Mouse (Mus musculus): ENCODE data around the gene Oas1f. TPM values are rescaled to one million over a fixed set of nuclear protein-coding genes. Genes with fewer than 3 reads are reported as not detected.
A peak's percentile ranks its signal among the peaks of the same experiment; 100 is the strongest.
"Not testable (repeated sequence)": the region's sequence is repeated elsewhere in the genome, so short reads cannot be mapped to it uniquely, and the experiment has no call there.

Oas1f gene
- total RNA-seq, 2 experiments from 2014 or later = not detected

DNA sequence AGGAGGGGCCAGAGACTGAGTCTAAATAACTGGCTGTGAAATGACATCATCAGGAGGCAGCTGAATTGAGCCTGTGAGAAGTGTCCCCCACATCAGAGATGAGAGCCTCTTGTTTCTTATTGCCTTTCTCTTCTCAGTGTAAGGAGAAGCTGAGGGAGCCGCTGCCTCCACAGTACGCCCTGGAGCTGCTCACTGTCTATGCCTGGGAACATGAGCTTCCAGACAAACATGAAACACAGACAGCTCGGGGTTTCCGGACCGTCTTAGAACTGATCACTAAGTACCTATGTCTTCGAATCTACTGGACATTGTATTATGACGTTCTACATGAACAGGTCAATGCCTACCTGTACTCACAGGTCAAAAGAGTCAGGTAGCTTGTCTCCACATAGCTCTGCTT lies 23.6 kb downstream of the Oas1f start:
- DNase-seq (ENCODE audit: low spot score in 2 of 2) = peak in 1 of 2 experiments; percentile 10

DNA sequence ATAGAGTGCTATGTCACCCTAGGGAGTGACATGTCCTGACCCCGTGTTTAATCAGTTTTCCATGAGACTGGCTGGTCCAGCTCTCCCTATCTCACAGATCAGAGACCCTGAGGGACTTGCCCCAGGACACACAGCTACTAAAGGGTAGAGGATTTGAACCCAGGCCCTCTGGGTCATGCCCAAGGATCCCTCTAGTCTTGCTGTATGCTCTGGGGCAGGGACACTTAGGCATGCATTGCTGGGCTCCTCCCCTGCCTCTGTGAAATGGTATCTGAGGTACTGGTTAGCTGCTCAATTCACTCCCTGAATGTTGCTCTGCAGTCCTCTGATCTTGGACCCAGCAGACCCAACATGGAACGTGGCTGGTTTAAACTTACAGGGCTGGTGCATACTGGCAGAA lies 24.3 kb downstream of the Oas1f start:
- DNase-seq (ENCODE audit: low spot score in 2 of 2) = no peak

DNA sequence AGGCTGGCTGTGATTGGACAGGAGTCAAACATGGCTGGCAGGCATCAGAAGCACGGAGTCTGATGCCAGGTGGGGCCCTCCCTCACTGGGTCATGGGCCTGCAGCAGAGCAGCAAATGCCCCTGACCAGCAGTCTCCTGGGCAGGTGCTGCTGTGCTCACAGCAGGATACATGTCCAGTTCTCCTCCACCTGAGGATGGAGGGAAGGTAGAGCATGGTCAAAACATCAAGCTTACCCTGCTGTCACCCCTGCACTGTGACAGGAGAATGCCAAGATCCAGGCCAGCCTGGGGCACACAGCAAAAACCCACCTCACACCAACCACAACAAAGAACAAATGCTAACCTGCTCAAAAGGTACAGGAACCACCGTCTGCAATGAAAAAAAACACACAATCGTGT lies 29.7 kb downstream of the Oas1f start:
- DNase-seq (ENCODE audit: low spot score in 2 of 2) = not testable (repeated sequence)

DNA sequence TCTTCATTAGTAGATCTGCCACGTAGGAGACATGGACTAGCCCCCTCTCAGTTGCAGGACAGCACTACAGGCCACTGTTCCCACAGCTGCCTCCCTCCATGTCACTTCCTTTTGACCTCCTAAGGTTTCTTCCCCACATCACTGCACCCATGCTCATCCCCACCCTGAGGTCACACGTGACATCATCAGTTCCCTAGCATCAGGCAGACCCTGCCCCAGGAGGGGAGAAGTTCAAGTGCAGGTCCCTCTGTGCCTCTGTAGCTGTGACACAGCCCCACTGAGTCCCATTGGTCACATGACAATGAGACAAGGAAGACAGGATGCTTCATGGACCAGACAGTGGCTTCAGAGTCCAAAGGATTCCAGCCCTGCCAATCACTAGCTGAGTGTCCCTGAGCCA lies 30.2 kb downstream of the Oas1f start:
- DNase-seq (ENCODE audit: low spot score in 2 of 2) = not testable (repeated sequence)

DNA sequence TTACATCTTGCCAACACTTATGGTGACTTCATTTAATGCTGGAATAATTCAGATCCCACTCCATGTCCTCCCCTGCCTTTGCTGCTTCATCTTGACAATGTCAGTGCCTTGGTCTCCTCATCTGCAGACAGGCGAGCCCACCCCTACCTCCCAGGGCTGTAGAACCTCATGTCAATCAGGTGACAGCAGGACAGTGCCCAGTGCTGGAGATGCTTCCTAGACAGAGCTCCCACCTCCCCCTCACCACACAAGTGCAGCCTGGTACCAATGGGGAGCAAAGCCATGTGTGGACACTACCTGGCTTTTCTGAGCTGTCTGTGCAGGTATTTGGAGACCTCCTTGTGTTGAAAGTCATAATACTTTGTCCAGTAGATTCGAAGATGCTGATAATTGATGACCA lies 31.6 kb downstream of the Oas1f start:
- DNase-seq (ENCODE audit: low spot score in 2 of 2) = not testable (repeated sequence)

DNA sequence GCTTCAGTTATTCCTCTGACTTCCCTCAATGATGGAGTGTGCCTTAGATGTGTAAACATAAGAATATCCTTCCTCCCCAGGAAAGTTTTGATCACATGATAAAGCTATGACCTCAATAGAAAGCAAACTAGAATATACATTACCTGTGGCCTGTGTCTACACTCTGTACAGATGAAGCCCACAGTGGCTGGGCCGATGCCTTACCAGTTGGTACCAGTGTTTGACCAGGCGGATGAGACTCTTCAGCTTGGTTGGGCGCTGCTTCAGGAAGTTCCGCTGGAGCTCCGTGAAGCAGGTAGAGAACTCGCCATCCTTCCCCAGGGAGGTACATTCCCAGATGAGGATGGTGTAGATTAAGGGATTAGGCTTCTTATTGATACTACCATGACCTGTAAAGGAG lies 34.5 kb downstream of the Oas1f start:
- DNase-seq (ENCODE audit: low spot score in 2 of 2) = not testable (repeated sequence)

DNA sequence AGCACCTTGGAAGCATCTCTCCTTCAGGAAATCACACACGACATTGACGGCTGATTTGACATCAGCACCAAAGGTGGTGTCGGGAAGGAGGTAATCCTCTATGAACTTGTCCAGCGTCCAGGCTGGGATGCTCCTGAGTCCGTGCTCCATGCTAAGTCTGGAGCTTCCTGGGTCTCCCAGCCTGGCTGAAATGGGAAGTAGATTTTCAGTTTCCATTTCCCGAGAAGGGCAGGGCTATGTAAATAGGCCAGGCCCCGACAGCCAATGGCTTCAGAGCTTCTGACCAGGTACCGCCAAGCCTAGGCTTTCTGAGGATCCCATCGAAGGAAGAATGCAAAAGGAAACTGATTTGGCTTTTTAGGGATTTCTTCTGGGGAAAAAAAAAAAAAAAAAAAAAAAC lies 40.2 kb downstream of the Oas1f start, which contains the start of gene Oas1g:
Oas1g (minus strand) TSS at position 201 of the 400 bp plus-strand sequence.
- DNase-seq (ENCODE audit: low spot score in 2 of 2) = not testable (repeated sequence)

DNA sequence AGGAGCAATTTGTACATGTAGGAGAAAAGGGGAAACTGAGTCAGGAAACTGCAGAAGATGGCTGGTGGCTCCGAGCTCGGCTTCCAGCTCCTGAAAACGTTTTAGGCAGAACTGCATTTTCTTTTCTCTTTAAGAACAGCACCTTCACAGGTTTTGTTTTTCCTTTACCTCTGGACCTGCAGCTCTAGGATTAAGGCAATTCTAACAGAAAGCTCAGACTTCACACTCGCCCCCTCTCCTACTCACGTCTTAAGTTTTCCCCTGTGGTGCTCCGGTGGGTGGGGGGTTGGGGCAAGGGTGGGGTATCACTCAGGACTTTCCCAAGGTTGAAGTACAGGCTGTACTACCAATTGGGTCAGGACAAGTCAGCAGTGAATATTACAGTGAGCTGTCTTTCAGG lies 40.7 kb downstream of the Oas1f start:
- DNase-seq (ENCODE audit: low spot score in 2 of 2) = no peak

DNA sequence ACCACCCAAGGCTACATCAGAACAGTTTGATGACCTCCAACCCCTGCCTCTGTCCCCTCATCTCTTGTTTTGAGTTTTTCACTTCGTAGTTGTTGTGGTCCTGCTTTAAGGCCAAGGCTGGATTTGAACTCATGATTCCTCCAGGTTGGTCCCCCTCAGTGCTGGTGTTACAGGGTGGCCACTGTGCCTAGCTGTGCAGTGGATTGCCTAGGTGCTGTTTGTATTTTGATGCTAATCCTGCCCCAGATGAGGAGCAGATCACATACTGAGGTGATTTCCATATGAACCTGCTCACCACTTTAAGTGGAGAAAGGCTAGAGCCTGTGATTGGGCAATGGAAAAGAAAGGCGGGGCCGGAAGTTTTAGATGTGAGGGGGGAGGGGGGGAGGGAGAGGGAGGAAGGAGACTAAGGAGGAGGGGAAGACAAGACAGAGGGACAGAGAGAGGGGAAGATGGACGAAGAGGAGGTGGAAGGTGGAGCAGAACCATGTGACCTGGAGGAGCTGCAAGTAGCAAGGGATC lies 41.2 kb downstream of the Oas1f start:
- not testable (repeated sequence) for DNase-seq (ENCODE audit: low spot score in 2 of 2)

DNA sequence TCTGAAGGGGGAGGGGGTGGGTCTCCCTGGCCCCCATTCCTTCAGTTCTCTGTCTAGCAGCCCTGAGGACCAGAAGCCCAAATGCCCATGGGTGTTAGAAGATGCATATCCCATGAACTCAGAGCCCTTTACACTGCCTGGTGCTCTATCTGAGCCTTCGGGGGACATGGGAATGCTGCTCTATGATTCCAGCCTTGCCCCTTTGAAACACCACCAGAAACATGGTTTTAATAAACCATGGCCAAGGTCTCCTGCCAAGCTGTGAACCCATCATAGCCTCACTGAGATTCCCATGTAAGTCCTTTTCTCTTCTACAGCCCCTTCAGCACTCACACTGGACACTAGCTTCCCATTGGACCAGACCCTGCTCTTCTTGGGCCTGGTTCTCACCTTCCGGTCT lies 42.9 kb downstream of the Oas1f start:
- no peak for DNase-seq (ENCODE audit: low spot score in 2 of 2)

DNA sequence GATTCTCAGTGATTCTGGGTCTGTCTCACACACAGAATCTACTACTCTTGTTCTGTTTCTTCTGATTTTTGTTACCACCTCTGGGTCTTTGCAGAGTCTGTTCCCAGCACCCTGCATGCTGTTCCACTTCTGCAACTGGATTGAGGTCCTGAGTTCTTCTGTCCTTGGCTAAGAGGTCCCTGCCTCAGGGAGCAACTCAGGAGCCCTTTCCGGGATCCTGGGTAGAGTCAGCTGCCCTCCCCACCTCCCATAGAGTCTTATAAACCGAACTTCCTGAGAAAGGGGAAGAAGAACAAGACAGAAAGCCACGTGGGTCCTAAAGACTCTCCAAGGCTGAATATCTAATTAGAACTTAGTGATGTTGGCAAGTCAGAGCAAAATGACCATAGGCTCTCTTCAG lies 43.8 kb downstream of the Oas1f start:
- no peak for DNase-seq (ENCODE audit: low spot score in 2 of 2)

DNA sequence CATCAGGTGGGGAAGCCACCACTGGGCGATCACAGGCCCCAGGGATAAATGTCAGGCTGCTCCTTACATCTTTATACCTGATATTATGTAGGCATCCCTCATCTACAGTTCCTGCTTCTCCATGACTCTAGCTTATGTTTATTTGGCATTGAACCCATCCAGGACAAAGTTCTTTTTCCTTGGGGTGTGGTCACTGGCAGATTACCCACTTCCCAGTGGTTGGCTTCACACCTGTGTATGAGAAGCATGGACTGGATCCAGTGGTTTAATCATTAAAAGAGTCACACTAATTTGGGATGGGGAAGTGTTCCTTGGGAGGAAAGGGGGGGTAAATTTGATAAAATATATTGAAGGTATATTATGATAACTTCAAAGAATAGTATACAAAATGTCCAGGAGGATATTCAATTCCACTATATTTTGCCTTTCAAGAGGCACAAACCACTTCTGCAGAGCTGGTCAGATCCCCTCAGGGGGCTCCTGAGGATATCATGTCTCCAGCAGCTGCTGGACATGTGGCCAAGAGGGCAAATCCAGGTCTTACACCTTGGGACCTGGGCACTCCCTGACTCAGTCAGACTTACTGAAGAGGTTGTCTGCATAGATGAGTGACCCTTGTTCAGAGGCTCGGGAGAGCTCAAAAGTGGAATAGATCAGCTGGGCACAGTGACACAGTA lies 44.5 kb downstream of the Oas1f start:
- not testable (repeated sequence) for DNase-seq (ENCODE audit: low spot score in 2 of 2)

DNA sequence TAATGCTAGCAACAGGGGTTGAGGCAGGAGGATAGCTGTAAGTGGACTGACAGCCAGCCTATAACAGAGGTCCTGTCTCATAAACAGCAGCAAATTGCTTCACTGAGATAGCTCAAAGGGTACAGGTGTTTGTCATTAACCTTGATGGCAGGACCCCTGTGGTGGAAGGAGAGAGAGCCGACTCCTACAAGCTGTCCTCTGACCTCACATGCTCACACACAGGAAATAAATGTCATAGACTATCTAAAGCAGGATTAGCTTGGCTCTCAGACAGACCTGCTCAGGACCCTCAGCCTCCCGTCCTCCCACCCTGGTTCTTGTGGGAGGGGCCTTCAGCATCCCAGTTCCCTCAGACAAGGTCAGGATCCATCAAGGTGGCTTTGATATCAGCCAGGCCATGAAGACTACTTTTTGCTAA lies 45.1 kb downstream of the Oas1f start:
- DNase-seq (ENCODE audit: low spot score in 2 of 2) = no peak

DNA sequence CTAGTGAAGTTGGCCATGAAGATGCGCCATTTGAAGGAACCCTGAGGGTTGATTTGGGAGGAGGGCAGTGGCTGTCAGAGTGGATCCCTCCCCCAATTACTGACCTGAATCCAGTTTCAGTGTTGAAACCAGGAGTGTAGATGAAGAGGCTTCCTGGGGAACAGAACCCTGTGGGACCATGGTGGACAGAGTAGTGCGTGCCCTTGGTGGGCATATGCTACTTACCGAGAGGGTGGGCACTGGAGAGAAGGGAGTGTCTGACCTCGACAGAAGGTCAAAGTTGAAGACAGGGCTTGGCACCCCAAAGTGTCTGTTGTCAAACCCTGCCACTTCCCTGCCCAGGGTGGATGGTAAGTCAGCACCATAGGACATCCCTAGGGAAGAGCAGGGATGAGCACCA lies 46.7 kb downstream of the Oas1f start:
- not testable (repeated sequence) for DNase-seq (ENCODE audit: low spot score in 2 of 2)

DNA sequence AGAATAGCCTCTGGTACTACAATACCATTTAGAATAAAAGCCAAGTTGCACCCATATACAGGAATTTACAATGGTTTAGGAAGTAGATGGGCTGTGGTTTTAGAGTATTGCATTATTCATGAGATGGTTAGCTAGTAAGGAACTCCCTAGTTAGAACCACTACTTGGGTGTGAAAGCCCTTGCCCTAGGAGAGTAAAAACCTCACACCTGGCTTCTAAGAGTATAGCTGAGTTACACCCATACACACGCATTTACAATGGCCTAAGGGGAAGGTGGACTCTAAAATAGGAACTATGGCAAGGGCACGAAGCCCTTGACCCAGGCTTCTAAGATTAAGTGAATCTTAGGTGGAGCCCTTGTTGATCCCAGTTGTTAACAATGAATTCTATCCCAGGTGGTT lies 47.5 kb downstream of the Oas1f start:
- not testable (repeated sequence) for DNase-seq (ENCODE audit: low spot score in 2 of 2)

DNA sequence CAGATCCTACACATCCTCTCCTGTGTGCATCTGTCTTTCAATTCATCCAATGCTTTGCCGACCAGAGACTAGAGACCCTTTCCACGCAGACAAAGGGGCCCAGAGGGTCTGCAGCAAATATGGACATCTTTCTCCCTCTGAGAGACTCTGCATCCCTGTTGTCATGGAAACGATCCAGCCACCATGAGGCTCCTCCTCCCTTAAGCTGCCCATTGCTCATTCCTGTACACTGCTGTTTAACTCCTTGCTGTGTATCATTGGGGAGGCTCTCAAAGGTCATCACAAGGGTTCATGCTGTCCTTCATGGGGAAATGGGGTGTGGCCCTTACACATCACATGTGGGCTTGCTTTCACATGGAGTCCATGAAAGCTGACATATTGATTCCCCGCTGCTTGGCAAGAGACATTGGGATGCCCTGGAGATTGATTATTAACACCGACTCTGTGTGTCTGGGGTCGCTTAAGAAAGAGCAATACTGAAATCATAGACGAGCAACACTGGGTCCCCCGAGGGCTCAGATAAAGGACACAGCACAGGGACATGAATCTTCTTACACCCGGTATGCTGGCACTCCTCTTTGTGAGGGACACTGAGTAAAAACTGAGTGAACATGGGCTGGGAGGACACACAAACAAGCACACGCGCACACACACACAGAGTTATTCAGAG lies 48.2 kb downstream of the Oas1f start:
- DNase-seq (ENCODE audit: low spot score in 2 of 2) = no peak

DNA sequence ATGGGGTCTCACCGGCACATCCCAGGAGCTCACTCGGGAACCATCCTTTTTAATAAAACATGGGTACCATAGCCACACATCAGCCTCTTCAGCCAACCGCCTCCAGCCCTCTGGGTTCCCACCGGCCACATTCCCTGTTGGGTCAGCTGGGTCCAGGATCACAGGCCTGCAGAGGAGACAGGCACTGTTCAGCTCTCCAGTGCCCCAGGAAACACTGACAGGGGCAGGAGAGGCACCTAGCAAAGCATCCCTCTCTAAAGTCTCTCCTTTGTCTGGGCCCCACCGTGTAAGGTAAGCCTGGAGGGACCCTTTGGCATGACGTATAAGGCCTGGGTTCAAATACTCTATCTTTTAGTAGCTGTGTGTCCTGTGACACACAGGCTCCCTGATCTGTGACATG lies 51.1 kb downstream of the Oas1f start:
- no peak for DNase-seq (ENCODE audit: low spot score in 2 of 2)

DNA sequence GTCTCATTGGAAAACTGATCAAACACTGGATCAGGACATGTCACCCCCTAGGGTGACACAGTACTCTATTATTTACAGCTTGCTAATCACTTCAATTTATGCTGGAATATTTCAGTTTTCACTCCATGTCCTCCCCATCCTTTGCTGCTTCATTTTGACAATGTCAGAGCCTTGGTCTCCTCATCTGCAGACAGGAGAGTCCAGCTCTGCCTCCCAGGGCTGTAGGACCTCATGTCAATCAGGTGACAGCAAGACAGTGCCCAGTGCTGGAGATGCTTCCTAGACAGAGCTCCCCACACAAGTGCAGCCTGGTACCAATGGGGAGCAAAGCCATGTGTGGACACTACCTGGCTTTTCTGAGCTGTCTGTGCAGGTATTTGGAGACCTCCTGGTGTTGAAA lies 51.6 kb downstream of the Oas1f start:
- no peak for DNase-seq (ENCODE audit: low spot score in 2 of 2)

DNA sequence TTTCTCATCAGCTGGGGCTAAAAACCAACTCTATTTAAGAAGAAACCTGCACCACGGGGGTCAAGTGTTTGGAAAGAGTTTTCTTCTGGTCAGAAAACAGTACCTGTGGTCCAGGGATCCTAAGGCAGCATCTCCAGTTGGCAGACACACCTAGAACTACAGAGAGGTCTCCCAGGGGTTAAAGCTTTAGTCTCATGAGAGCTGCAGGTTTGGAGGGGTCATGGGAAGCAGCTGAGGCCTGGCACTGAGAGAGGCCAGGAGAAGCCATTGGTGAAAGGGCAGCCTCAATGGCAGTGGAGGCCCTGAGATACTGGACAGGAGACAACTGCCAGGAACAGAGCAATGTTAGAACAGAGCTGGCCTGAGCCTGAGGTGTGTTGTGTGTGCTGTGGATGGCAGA lies 53.5 kb downstream of the Oas1f start:
- no peak for DNase-seq (ENCODE audit: low spot score in 2 of 2)

DNA sequence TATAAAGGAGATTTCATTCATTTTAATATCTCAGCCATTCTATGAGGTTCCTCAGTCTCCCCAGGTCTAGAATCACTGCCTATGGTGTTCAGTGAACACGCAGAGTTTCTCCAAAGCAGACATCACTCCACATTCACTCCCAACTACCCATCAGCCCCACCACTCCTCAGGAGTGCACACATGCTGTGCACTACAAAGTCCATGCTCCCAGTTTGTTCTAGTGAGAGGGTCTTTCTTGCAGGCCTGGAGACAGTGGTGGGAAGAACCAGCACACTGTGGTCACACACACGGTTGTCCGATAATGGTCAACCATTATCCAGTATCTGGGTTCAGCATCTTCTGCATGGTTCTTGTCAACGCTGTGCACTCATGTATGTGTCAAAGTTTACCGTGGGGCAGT lies 54.9 kb downstream of the Oas1f start:
- DNase-seq (ENCODE audit: low spot score in 2 of 2) = no peak

DNA sequence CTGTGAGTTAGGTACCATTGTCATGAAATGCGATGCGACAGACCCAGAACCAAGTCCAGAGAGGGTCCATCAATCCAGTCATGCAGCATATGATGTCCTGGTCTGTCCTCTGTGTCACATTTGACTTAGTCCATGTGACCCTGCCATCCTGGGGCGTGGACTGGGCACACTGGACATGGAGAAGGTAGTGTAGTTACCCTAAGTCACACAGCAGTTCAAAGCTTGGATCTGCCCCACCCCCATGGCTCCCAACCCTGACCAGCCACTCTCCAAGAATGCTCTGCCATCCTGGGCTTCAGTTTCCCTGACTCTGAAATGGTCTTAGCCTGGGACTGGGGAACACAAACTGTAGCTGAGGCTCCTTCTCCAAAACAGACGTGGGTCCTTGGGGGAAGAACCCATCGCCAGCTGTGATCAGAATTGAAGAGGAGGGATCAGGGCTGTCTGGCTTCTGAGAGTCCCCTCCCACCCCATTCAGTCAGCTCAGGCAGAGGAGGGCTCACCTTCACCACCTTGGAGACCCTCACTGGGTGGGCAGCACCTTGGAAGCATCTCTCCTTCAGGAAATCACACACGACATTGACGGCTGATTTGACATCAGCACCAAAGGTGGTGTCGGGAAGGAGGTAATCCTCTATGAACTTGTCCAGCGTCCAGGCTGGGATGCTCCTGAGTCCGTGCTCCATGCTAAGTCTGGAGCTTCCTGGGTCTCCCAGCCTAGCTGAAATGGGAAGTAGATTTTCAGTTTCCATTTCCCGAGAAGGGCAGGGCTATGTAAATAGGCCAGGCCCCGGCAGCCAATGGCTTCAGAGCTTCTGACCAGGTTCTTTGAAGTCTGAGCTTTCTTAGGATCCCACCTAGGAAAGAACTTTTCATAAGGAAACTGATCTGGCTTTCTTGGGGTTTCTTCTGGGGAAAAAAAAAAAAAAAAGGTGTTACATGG lies 59.9 kb downstream of the Oas1f start, which contains the start of gene Oas1a:
Oas1a (minus strand) TSS at position 731 of the 943 bp plus-strand sequence.
- not testable (repeated sequence) for DNase-seq (ENCODE audit: low spot score in 2 of 2)

All from left cerebral cortex, adult 18-20 months (tissue).